Mouse (Mus musculus): ENCODE data around the gene Duxbl1. TPM values are rescaled to one million over a fixed set of nuclear protein-coding genes. Genes with fewer than 3 reads are reported as not detected.
"Not testable (repeated sequence)": the region's sequence is repeated elsewhere in the genome, so short reads cannot be mapped to it uniquely, and the experiment has no call there.

Duxbl1 gene
- polyA plus RNA-seq, 2 experiments, result 0.63 to 8.0 TPM

- not testable (repeated sequence) for H3K4me3 ChIP-seq (replicated peaks; ENCODE audit: low read length); H3K27me3 ChIP-seq (ENCODE audit: control insufficient read depth, insufficient read depth, low read length); H3K9ac ChIP-seq (ENCODE audit: low read depth, low read length, severe bottlenecking); ATAC-seq (ENCODE audit: low FRiP score, low read depth); H3K27ac ChIP-seq (replicated peaks; ENCODE audit: low read depth, low read length); DNase-seq (ENCODE audit: low spot score); H3K4me1 ChIP-seq (ENCODE audit: control insufficient read depth, insufficient read depth, low read length); H3K36me3 ChIP-seq (ENCODE audit: control insufficient read depth, insufficient read depth, low read length); H3K4me2 ChIP-seq (replicated peaks; ENCODE audit: low read depth, low read length, severe bottlenecking); H3K9me3 ChIP-seq (ENCODE audit: control insufficient read depth, low read length)
- no CpG with 5 or more reads among the region's 7 CpGs for WGBS
These were observed 38.0 kb downstream of the Duxbl1 start for GRCm38 (mm10) chr14:26016414-26016813.

GRCm38 (mm10) chr14:26021555-26021954 is 43.2 kb downstream of the Duxbl1 start:
- not testable (repeated sequence) for H3K4me2 ChIP-seq (replicated peaks; ENCODE audit: low read depth, low read length, severe bottlenecking); DNase-seq (ENCODE audit: low spot score); H3K27me3 ChIP-seq (ENCODE audit: control insufficient read depth, insufficient read depth, low read length); ATAC-seq (ENCODE audit: low FRiP score, low read depth); H3K27ac ChIP-seq (replicated peaks; ENCODE audit: low read depth, low read length); H3K9me3 ChIP-seq (ENCODE audit: control insufficient read depth, low read length); H3K36me3 ChIP-seq (ENCODE audit: control insufficient read depth, insufficient read depth, low read length); H3K9ac ChIP-seq (ENCODE audit: low read depth, low read length, severe bottlenecking); H3K4me1 ChIP-seq (ENCODE audit: control insufficient read depth, insufficient read depth, low read length); H3K4me3 ChIP-seq (replicated peaks; ENCODE audit: low read length)
- whole genome bisulfite sequencing, result no CpG with 5 or more reads among the region's 9 CpGs

GRCm38 (mm10) chr14:26022831-26023230 is 44.5 kb downstream of the Duxbl1 start:
- H3K27ac ChIP-seq (replicated peaks; ENCODE audit: low read depth, low read length); DNase-seq (ENCODE audit: low spot score); H3K4me3 ChIP-seq (replicated peaks; ENCODE audit: low read length); H3K36me3 ChIP-seq (ENCODE audit: control insufficient read depth, insufficient read depth, low read length); H3K4me1 ChIP-seq (ENCODE audit: control insufficient read depth, insufficient read depth, low read length); H3K27me3 ChIP-seq (ENCODE audit: control insufficient read depth, insufficient read depth, low read length); H3K4me2 ChIP-seq (replicated peaks; ENCODE audit: low read depth, low read length, severe bottlenecking); H3K9ac ChIP-seq (ENCODE audit: low read depth, low read length, severe bottlenecking); ATAC-seq (ENCODE audit: low FRiP score, low read depth); H3K9me3 ChIP-seq (ENCODE audit: control insufficient read depth, low read length): not testable (repeated sequence)
- WGBS, result no CpG with 5 or more reads among the region's 6 CpGs

- WGBS, result no CpG with 5 or more reads among the region's 12 CpGs
- H3K27me3 ChIP-seq (ENCODE audit: control insufficient read depth, insufficient read depth, low read length); H3K4me1 ChIP-seq (ENCODE audit: control insufficient read depth, insufficient read depth, low read length); ATAC-seq (ENCODE audit: low FRiP score, low read depth); DNase-seq (ENCODE audit: low spot score); H3K9ac ChIP-seq (ENCODE audit: low read depth, low read length, severe bottlenecking); H3K27ac ChIP-seq (replicated peaks; ENCODE audit: low read depth, low read length); H3K9me3 ChIP-seq (ENCODE audit: control insufficient read depth, low read length); H3K4me2 ChIP-seq (replicated peaks; ENCODE audit: low read depth, low read length, severe bottlenecking); H3K36me3 ChIP-seq (ENCODE audit: control insufficient read depth, insufficient read depth, low read length); H3K4me3 ChIP-seq (replicated peaks; ENCODE audit: low read length): not testable (repeated sequence)
These were observed 47.3 kb downstream of the Duxbl1 start for GRCm38 (mm10) chr14:26025653-26026052.

- not testable (repeated sequence) for DNase-seq (ENCODE audit: low spot score); H3K4me2 ChIP-seq (replicated peaks; ENCODE audit: low read depth, low read length, severe bottlenecking); H3K9me3 ChIP-seq (ENCODE audit: control insufficient read depth, low read length); H3K27ac ChIP-seq (replicated peaks; ENCODE audit: low read depth, low read length); H3K36me3 ChIP-seq (ENCODE audit: control insufficient read depth, insufficient read depth, low read length); H3K4me1 ChIP-seq (ENCODE audit: control insufficient read depth, insufficient read depth, low read length); H3K9ac ChIP-seq (ENCODE audit: low read depth, low read length, severe bottlenecking); H3K27me3 ChIP-seq (ENCODE audit: control insufficient read depth, insufficient read depth, low read length); H3K4me3 ChIP-seq (replicated peaks; ENCODE audit: low read length)
- WGBS, result no CpG with 5 or more reads among the region's 3 CpGs
- peak; percentile 84 for ATAC-seq (ENCODE audit: low FRiP score, low read depth)
These were observed 56.0 kb downstream of the Duxbl1 start for GRCm38 (mm10) chr14:26034364-26034763.

GRCm38 (mm10) chr14:26035439-26035838 is 57.1 kb downstream of the Duxbl1 start:
- H3K9ac ChIP-seq (ENCODE audit: low read depth, low read length, severe bottlenecking); H3K4me1 ChIP-seq (ENCODE audit: control insufficient read depth, insufficient read depth, low read length): not testable (repeated sequence)

More at GRCm38 (mm10) chr14:26035439-26035838, 57.1 kb downstream of the Duxbl1 start:
- H3K27ac ChIP-seq (replicated peaks; ENCODE audit: low read depth, low read length); H3K36me3 ChIP-seq (ENCODE audit: control insufficient read depth, insufficient read depth, low read length); H3K4me3 ChIP-seq (replicated peaks; ENCODE audit: low read length); H3K27me3 ChIP-seq (ENCODE audit: control insufficient read depth, insufficient read depth, low read length); DNase-seq (ENCODE audit: low spot score); H3K4me2 ChIP-seq (replicated peaks; ENCODE audit: low read depth, low read length, severe bottlenecking); ATAC-seq (ENCODE audit: low FRiP score, low read depth); H3K9me3 ChIP-seq (ENCODE audit: control insufficient read depth, low read length): not testable (repeated sequence)
- WGBS, result no CpG with 5 or more reads among the region's 6 CpGs

Other genes starting within 250 kb of the Duxbl1 start
- 52.7 and 58.0 TPM in 2 replicates for gene Zcchc24, start 209.5 kb upstream of the Duxbl1 start, polyA plus RNA-seq (2012; rRNA removed)
- 45.1 and 49.3 TPM in 2 replicates for gene Zcchc24, start 209.5 kb upstream of the Duxbl1 start, polyA plus RNA-seq (2014; fragmentation: Nextera tagmentation; extraction: Ambion mirVana)
- gene Anxa11, start 136.4 kb upstream of the Duxbl1 start, polyA plus RNA-seq (2012; rRNA removed), result 20.3 and 22.4 TPM in 2 replicates
- gene Anxa11, start 136.4 kb upstream of the Duxbl1 start, polyA plus RNA-seq (2014; fragmentation: Nextera tagmentation; extraction: Ambion mirVana), result 18.7 and 20.5 TPM in 2 replicates
- gene Plac9a, start 75.5 kb upstream of the Duxbl1 start, polyA plus RNA-seq (2012; rRNA removed), result 0.31 and 0.54 TPM in 2 replicates
- 0.56 TPM in 1 of 2 replicates, not detected in the other for gene Plac9a, start 75.5 kb upstream of the Duxbl1 start, polyA plus RNA-seq (2014; fragmentation: Nextera tagmentation; extraction: Ambion mirVana)
- gene Tmem254a, start 50.9 kb upstream of the Duxbl1 start, polyA plus RNA-seq (2012; rRNA removed), result 2.5 and 4.0 TPM in 2 replicates
- gene Tmem254a, start 50.9 kb upstream of the Duxbl1 start, polyA plus RNA-seq (2014; fragmentation: Nextera tagmentation; extraction: Ambion mirVana), result 3.8 and 7.6 TPM in 2 replicates
- 0.04 TPM in 1 of 2 replicates, not detected in the other for gene Cphx1, start 40.3 kb upstream of the Duxbl1 start, polyA plus RNA-seq (2012; rRNA removed)
- gene Cphx1, start 40.3 kb upstream of the Duxbl1 start, polyA plus RNA-seq (2014; fragmentation: Nextera tagmentation; extraction: Ambion mirVana), result 0.11 TPM in 1 of 2 replicates, not detected in the other
- gene Gm9780, start 64.1 kb downstream of the Duxbl1 start, polyA plus RNA-seq (2012; rRNA removed), result 26.5 and 29.0 TPM in 2 replicates
- gene Gm9780, start 64.1 kb downstream of the Duxbl1 start, polyA plus RNA-seq (2014; fragmentation: Nextera tagmentation; extraction: Ambion mirVana), result 42.6 and 49.9 TPM in 2 replicates
- gene Tmem254c, start 88.8 kb downstream of the Duxbl1 start, polyA plus RNA-seq (2012; rRNA removed), result 6.0 and 8.4 TPM in 2 replicates
- 47.7 and 56.8 TPM in 2 replicates for gene Tmem254c, start 88.8 kb downstream of the Duxbl1 start, polyA plus RNA-seq (2014; fragmentation: Nextera tagmentation; extraction: Ambion mirVana)
- not detected in 2 replicates for gene Cphx2, start 102.9 kb downstream of the Duxbl1 start, polyA plus RNA-seq (2012; rRNA removed)
- gene Cphx2, start 102.9 kb downstream of the Duxbl1 start, polyA plus RNA-seq (2014; fragmentation: Nextera tagmentation; extraction: Ambion mirVana), result not detected in 2 replicates
- gene Cphx3, start 103.7 kb downstream of the Duxbl1 start, polyA plus RNA-seq (2012; rRNA removed), result not detected in 2 replicates
- not detected in 2 replicates for gene Cphx3, start 103.7 kb downstream of the Duxbl1 start, polyA plus RNA-seq (2014; fragmentation: Nextera tagmentation; extraction: Ambion mirVana)
- gene Duxbl2, start 139.8 kb downstream of the Duxbl1 start, polyA plus RNA-seq (2012; rRNA removed), result not detected in 2 replicates
- 0.21 and 3.2 TPM in 2 replicates for gene Duxbl2, start 139.8 kb downstream of the Duxbl1 start, polyA plus RNA-seq (2014; fragmentation: Nextera tagmentation; extraction: Ambion mirVana)
- 17.3 and 19.9 TPM in 2 replicates for gene Plac9b, start 203.9 kb downstream of the Duxbl1 start, polyA plus RNA-seq (2012; rRNA removed)
- gene Plac9b, start 203.9 kb downstream of the Duxbl1 start, polyA plus RNA-seq (2014; fragmentation: Nextera tagmentation; extraction: Ambion mirVana), result 34.6 and 40.5 TPM in 2 replicates
- 23.1 and 25.0 TPM in 2 replicates for gene Tmem254b, start 228.5 kb downstream of the Duxbl1 start, polyA plus RNA-seq (2012; rRNA removed)
- gene Tmem254b, start 228.5 kb downstream of the Duxbl1 start, polyA plus RNA-seq (2014; fragmentation: Nextera tagmentation; extraction: Ambion mirVana), result 29.7 and 32.1 TPM in 2 replicates